Mouse (Mus musculus) G1E (cell line): ENCODE results near the gene Fgfr2. TPM values are rescaled to one million over a fixed set of nuclear protein-coding genes. Genes with fewer than 3 reads are reported as not detected.

ENCODE experiments used
- ATAC-seq: 2 replicates; pipeline ENCODE4 v1.8.0; 2016; ENCODE audit warnings: mild to moderate bottlenecking; ENCODE audit not compliant: insufficient number of reproducible peaks, poor library complexity, low FRiP score, severe bottlenecking; ENCODE audit errors: extremely low read depth
- DNase-seq: peaks from one replicate; pipeline ENCODE4 v3.0.0; 2012; ENCODE audit warnings: low spot score
- H3K27me3 ChIP-seq: 2 replicates; pipeline ENCODE4 v1.6.1; 2012; ENCODE audit warnings: mild to moderate bottlenecking, low read length, inconsistent platforms; ENCODE audit not compliant: insufficient read depth
- H3K36me3 ChIP-seq: replicated peaks from 2 replicates; pipeline ENCODE3; 2012; ENCODE audit warnings: mild to moderate bottlenecking, inconsistent platforms
- H3K4me1 ChIP-seq: 2 replicates; pipeline ENCODE4 v1.6.1; 2012; ENCODE audit warnings: low read depth, low read length, inconsistent platforms, mixed read lengths; ENCODE audit not compliant: insufficient read depth
- H3K4me3 ChIP-seq: 2 replicates; pipeline ENCODE4 v1.5.1; 2012; ENCODE audit warnings: low read depth, mild to moderate bottlenecking, inconsistent platforms, low read length, moderate library complexity, mixed read lengths
- H3K9me3 ChIP-seq: replicated peaks from 2 replicates; pipeline ENCODE4 v1.6.1; 2012; ENCODE audit warnings: inconsistent platforms
- CTCF ChIP-seq: IDR thresholded peaks from 2 replicates; pipeline ENCODE4 v1.5.1; 2012; ENCODE audit warnings: low read depth, low read length, inconsistent platforms, mixed read lengths
- GATA1 ChIP-seq: IDR thresholded peaks from 2 replicates; pipeline ENCODE4 v1.6.1; 2012; ENCODE audit warnings: borderline replicate concordance, low read length, inconsistent platforms, mixed read lengths
- GATA2 ChIP-seq: IDR thresholded peaks from 2 replicates; pipeline ENCODE4 v1.6.1; 2012; ENCODE audit warnings: low read depth, low read length, inconsistent platforms, borderline replicate concordance
- POLR2AphosphoS5 ChIP-seq: IDR thresholded peaks from 2 replicates; pipeline ENCODE4 v1.6.1; 2012; ENCODE audit warnings: low read depth, low read length, inconsistent platforms; ENCODE audit not compliant: insufficient replicate concordance
- TAL1 ChIP-seq: conservative IDR thresholded peaks from 2 replicates; pipeline ENCODE4 v1.6.1; 2012; ENCODE audit warnings: low read depth, low read length, inconsistent platforms, mixed read lengths
- polyA plus RNA-seq: library from polyadenylated mRNA; stranded (reverse); fragments of >175 nt; gene quantifications from 2 replicates; pipeline ENCODE4 v1.2.3, GENCODE M21; 2012
- total RNA-seq, 2 experiments: library from RNA; stranded (forward) in 1 of 2; stranded (reverse) in 1 of 2; fragments of 200-1000 nt in 1 of 2; fragments of >200 nt in 1 of 2; fragmentation: Nextera tagmentation in 1 of 2; gene quantifications; 2 replicates each; pipeline ENCODE4 v1.2.3; 2014 to 2017

The Fgfr2 gene
- total and polyA plus RNA-seq, 3 experiments, result 0.22 TPM; not detected in 2

DNA sequence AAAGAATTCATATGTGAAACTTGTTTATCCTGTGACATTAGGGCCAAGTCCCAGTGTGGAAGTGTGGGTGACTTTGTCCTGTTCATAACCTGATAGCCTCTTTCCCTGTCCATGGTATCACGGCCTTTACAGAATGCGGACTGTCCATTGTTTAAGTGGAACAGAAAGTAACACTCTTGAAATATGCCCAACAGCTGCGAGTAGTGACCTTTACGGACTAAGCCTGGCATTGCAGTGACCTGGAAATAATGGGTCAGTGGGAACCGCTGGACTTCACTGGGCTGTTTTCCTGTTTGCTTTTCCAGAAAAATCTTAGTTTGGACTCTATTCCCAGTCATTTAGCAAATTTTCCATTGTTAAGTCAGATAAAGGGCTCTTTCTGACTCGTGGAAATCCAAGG lies 1452.6 kb downstream of the Fgfr2 start:
- no peaks in the 10 kb centered on the region for H3K27me3 ChIP-seq
- H3K4me3 ChIP-seq, result no peak overlapping the region
- TF ChIP-seq POLR2AphosphoS5 (no peak), GATA1 (no peak)
- peaks cover 36% of the 10 kb centered on the region for H3K9me3 ChIP-seq
- no peaks in the 10 kb centered on the region for H3K36me3 ChIP-seq
- no peaks in the 10 kb centered on the region for H3K4me1 ChIP-seq
- ATAC-seq, result no peak
- no peak for DNase-seq

- ATAC-seq (no peak), DNase-seq (no peak)
- no peaks in the 10 kb centered on the region for H3K36me3 ChIP-seq
- no peak for TF ChIP-seq POLR2AphosphoS5
- H3K27me3 ChIP-seq, result no peaks in the 10 kb centered on the region
- H3K4me1 ChIP-seq, result no peaks in the 10 kb centered on the region
- H3K9me3 ChIP-seq, result peaks cover 33% of the 10 kb centered on the region
- no peak overlapping the region for H3K4me3 ChIP-seq
Measured at GRCm38 (mm10) chr7:131669326-131669725, 1453.8 kb downstream of the Fgfr2 start.

GRCm38 (mm10) chr7:131660726-131661125 lies 1462.4 kb downstream of the Fgfr2 start:
- TF ChIP-seq GATA1 (no peak), GATA2 (no peak), TAL1 (no peak), POLR2AphosphoS5 (no peak), CTCF (no peak)
- no peaks in the 10 kb centered on the region for H3K4me1 ChIP-seq
- H3K9me3 ChIP-seq, result peaks cover 31% of the 10 kb centered on the region
- H3K27me3 ChIP-seq, result no peaks in the 10 kb centered on the region
- ATAC-seq (no peak), DNase-seq (no peak)
- no peaks in the 10 kb centered on the region for H3K36me3 ChIP-seq
- no peak overlapping the region for H3K4me3 ChIP-seq

DNA sequence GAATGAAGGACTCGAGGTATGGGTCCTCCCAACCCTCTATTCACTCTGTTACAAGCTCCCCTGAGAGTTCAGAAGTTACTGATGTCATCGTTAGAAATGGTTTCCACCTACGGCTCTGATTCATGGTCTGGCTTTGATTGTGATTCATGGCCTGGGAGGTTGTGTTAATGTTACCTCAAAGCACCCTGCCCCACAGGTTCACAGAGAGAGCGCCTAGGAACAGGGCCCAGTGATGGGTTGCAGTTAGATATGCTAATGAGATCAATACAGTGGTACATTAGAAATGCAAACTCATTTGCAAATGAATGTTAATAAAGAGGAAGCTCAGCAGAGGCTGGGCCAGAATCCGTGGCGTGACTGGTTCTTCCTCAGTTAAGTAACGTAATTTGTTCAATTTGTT lies 1467.1 kb downstream of the Fgfr2 start:
- Histone ChIP-seq H3K36me3 (no peaks in the 10 kb centered on the region), H3K9me3 (peaks cover 45% of the 10 kb centered on the region), H3K4me3 (no peak overlapping the region), H3K4me1 (no peaks in the 10 kb centered on the region), H3K27me3 (no peaks in the 10 kb centered on the region)
- no peak for TF ChIP-seq GATA2
- TF ChIP-seq POLR2AphosphoS5, result no peak
- TF ChIP-seq CTCF, result no peak
- no peak for TF ChIP-seq GATA1
- no peak for TF ChIP-seq TAL1
- ATAC-seq (no peak), DNase-seq (no peak)

- H3K27me3 ChIP-seq, result no peaks in the 10 kb centered on the region
- peaks cover 47% of the 10 kb centered on the region for H3K9me3 ChIP-seq
- DNase-seq, result no peak
- ATAC-seq, result no peak
- H3K36me3 ChIP-seq, result no peaks in the 10 kb centered on the region
- H3K4me1 ChIP-seq, result no peaks in the 10 kb centered on the region
- no peak overlapping the region for H3K4me3 ChIP-seq
- TF ChIP-seq GATA2, result no peak
Measured at GRCm38 (mm10) chr7:131653416-131653815, 1469.7 kb downstream of the Fgfr2 start.

DNA sequence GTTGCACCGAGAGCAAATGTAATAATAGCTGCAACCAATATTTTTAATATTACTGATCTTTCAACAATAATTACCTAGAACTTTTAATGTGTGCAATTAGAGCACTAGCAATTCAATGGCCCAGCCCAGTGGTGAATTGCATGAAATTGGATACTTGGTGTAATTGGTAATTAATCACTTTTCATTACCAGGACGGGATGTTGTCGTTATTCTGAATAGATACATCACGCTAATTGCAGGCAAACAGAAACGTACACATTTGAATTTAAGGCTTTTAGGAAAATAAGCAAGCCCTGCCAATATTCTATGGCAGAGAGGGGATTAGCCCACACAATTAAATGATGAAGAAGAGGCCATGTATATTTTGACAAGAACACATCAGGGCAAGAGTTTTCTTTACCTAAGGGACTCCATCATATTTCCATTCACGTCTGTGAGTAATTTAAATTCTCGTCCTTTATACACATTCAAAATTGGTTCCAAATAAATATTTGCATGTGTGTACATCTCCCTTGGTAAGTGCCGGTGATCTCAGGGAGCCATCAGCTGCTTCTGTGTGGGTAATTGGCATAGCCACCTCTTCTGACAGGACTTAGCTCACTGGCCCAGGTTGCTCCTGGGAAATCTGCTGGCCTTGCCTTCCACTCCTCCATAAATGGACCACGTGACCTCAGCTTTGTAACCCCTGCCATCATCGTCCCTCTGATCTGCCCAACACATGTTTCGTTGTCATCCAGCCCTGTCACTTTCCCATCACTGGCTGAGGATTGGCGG lies 1471.0 kb downstream of the Fgfr2 start:
- ATAC-seq (no peak), DNase-seq (no peak)
- TF ChIP-seq CTCF (no peak), POLR2AphosphoS5 (no peak), TAL1 (no peak), GATA1 (no peak)

GRCm38 (mm10) chr7:131650277-131650676 lies 1472.9 kb downstream of the Fgfr2 start:
- H3K4me3 ChIP-seq, result no peak overlapping the region
- DNase-seq, result no peak
- H3K27me3 ChIP-seq, result no peaks in the 10 kb centered on the region
- no peaks in the 10 kb centered on the region for H3K4me1 ChIP-seq
- no peak for ATAC-seq
- no peaks in the 10 kb centered on the region for H3K36me3 ChIP-seq
- TF ChIP-seq TAL1, result no peak
- no peak for TF ChIP-seq CTCF
- no peak for TF ChIP-seq POLR2AphosphoS5
- TF ChIP-seq GATA1, result no peak
- no peak for TF ChIP-seq GATA2
- peaks cover 51% of the 10 kb centered on the region for H3K9me3 ChIP-seq

More for the DNA sequence above, 1471.0 kb downstream of the Fgfr2 start:
- Histone ChIP-seq H3K27me3 (no peaks in the 10 kb centered on the region), H3K4me3 (no peak overlapping the region), H3K9me3 (peaks cover 44% of the 10 kb centered on the region), H3K4me1 (no peaks in the 10 kb centered on the region), H3K36me3 (no peaks in the 10 kb centered on the region)
